ENCODE assay signal across 9 mouse cellular contexts in genomic region chr13:48528123-48528871, GRCm38 (mm10). TPM values are rescaled to one million over a fixed set of nuclear protein-coding genes. Genes with fewer than 3 reads are reported as not detected.
DNase-seq lines count a peak whose midpoint lies in the region; ATAC-seq and TF ChIP-seq lines count a peak whose summit lies in the region.
"Had no signal": no experiment of that assay in that cellular context is flagged by ENCODE, and none has a peak within 500 bp of the region (broad histone marks: within the 10 kb centered on the region; RNA-seq: fewer than 3 reads in every experiment).

No protein-coding gene starts in this region.

- in situ Hi-C loops in CH12.LX (cut with MboI; ENCODE audit: low pct_ligation_motif_present, low pct_unique_long_range_greater_than_20kb, low sequenced_read_pairs): loop anchor here (5.0 to 25.0 kb wide), 2 partner anchors 109 to 284 kb away; no protein-coding TSS in a partner anchor

- no peak for TF ChIP-seq POLR2A in CH12.LX (IDR thresholded peaks at IDR 0.05; ENCODE audit: low read depth, low read length)

- no peak overlapping the region for H3K4me3 ChIP-seq in CH12.LX (replicated peaks in 1 of 3; ENCODE audit: low read depth in 2 of 3, low read length in 2 of 3, poor library complexity in 1 of 3)
- no peak overlapping the region for H3K4me3 ChIP-seq in embryonic facial prominence, embryonic 10.5 days
- no peak overlapping the region for H3K4me3 ChIP-seq in heart, embryonic 16.5 days (ENCODE audit: low read length)
- H3K4me3 ChIP-seq in kidney, postnatal 0 days (replicated peaks; ENCODE audit: low read depth, low read length): no peak overlapping the region
- no peak overlapping the region for H3K4me3 ChIP-seq in liver, embryonic 13.5 days (replicated peaks)
- H3K4me3 ChIP-seq: heart, embryonic 13.5 days had no signal

- TF ChIP-seq CTCF in CH12.LX (conservative IDR thresholded peaks at IDR 0.05 in 1 of 2, IDR thresholded peaks at IDR 0.05 in 1 of 2; ENCODE audit: low read depth in 2 of 2, low read length in 2 of 2): peak; percentile 61 to 95
- peak; percentile 96 for TF ChIP-seq CTCF in kidney, postnatal 0 days (IDR thresholded peaks at IDR 0.05; ENCODE audit: low read depth)

- H3K4me1 ChIP-seq in CH12.LX (ENCODE audit: control insufficient read depth in 1 of 2, insufficient read depth in 2 of 2): peaks cover 0 to 4% of the 10 kb centered on the region in 2 experiments; a peak in 2 of 4 replicates
- no peaks in the 10 kb centered on the region for H3K4me1 ChIP-seq in embryonic facial prominence, embryonic 10.5 days
- no peaks in the 10 kb centered on the region for H3K4me1 ChIP-seq in heart, embryonic 16.5 days (ENCODE audit: control insufficient read depth, insufficient read depth, low read length)
- H3K4me1 ChIP-seq in kidney, postnatal 0 days (replicated peaks; ENCODE audit: insufficient read depth, low read length): no peaks in the 10 kb centered on the region
- H3K4me1 ChIP-seq in liver, embryonic 13.5 days (replicated peaks): no peaks in the 10 kb centered on the region
- H3K4me1 ChIP-seq: heart, embryonic 13.5 days had no signal

- TF ChIP-seq EP300 in CH12.LX (IDR thresholded peaks at IDR 0.05; ENCODE audit: low read length): no peak

- ATAC-seq in heart, embryonic 16.5 days (replicated peaks; ENCODE audit: extremely low read depth, insufficient read depth, low FRiP score): peak; percentile 21; the same call in 1 of the 2 replicates
- ATAC-seq in kidney, postnatal 0 days (replicated peaks; ENCODE audit: low FRiP score, low read depth): 0 out of 2 replicates have a peak, but pooled peaks have one; percentile 35
- ATAC-seq in liver, embryonic 13.5 days (ENCODE audit: low read depth): no peak

- no peaks in the 10 kb centered on the region for H3K79me2 ChIP-seq in CH12.LX (replicated peaks; ENCODE audit: control insufficient read depth, extremely low read depth, insufficient read depth, poor library complexity, severe bottlenecking)

- H3K9ac ChIP-seq in CH12.LX (ENCODE audit: insufficient read depth, low read depth): no peak overlapping the region
- H3K9ac ChIP-seq in heart, embryonic 16.5 days (ENCODE audit: low read length): no peak overlapping the region
- no peak overlapping the region for H3K9ac ChIP-seq in kidney, postnatal 0 days (ENCODE audit: low read depth, low read length)
- no peak overlapping the region for H3K9ac ChIP-seq in liver, embryonic 13.5 days
- H3K9ac ChIP-seq: heart, embryonic 13.5 days had no signal

- H3K27ac ChIP-seq in CH12.LX (ENCODE audit: insufficient read depth, low read depth): no peak overlapping the region
- H3K27ac ChIP-seq in embryonic facial prominence, embryonic 10.5 days (replicated peaks): no peak overlapping the region
- no peak overlapping the region for H3K27ac ChIP-seq in heart, embryonic 16.5 days (ENCODE audit: low read length)
- no peak overlapping the region for H3K27ac ChIP-seq in kidney, postnatal 0 days
- no peak overlapping the region for H3K27ac ChIP-seq in liver, embryonic 13.5 days
- H3K27ac ChIP-seq: heart, embryonic 13.5 days had no signal

- TF ChIP-seq RAD21 in CH12.LX (IDR thresholded peaks at IDR 0.05; ENCODE audit: low read depth, low read length): peak; percentile 98

- H3K36me3 ChIP-seq in CH12.LX (replicated peaks in 1 of 2; ENCODE audit: control insufficient read depth in 1 of 2, insufficient read depth in 1 of 2, low read length in 1 of 2): peaks cover 0 to 1% of the 10 kb centered on the region in 2 experiments
- H3K36me3 ChIP-seq in embryonic facial prominence, embryonic 10.5 days (replicated peaks): peaks cover 1% of the 10 kb centered on the region; the same call in 1 of the 2 replicates
- H3K36me3 ChIP-seq in heart, embryonic 16.5 days (ENCODE audit: control insufficient read depth, insufficient read depth): no peaks in the 10 kb centered on the region
- no peaks in the 10 kb centered on the region for H3K36me3 ChIP-seq in kidney, postnatal 0 days (ENCODE audit: insufficient read depth, low read length)
- H3K36me3 ChIP-seq in liver, embryonic 13.5 days: no peaks in the 10 kb centered on the region; the same call in 1 of the 2 replicates

- H3K4me2 ChIP-seq in CH12.LX (ENCODE audit: insufficient read depth, low read depth, poor library complexity, severe bottlenecking): no peak overlapping the region
- no peak overlapping the region for H3K4me2 ChIP-seq in heart, embryonic 16.5 days (ENCODE audit: low read depth, low read length)
- H3K4me2 ChIP-seq in kidney, postnatal 0 days (ENCODE audit: low read length): no peak overlapping the region
- H3K4me2 ChIP-seq in liver, embryonic 13.5 days: no peak overlapping the region
- H3K4me2 ChIP-seq: heart, embryonic 13.5 days had no signal

- WGBS in embryonic facial prominence, embryonic 10.5 days: 51% methylated on average over 15 of the region's 15 CpGs
- 51% methylated on average over 15 of the region's 15 CpGs for WGBS in heart, embryonic 16.5 days
- 52% methylated on average over 15 of the region's 15 CpGs for WGBS in kidney, postnatal 0 days
- 50% methylated on average over 15 of the region's 15 CpGs for WGBS in liver, embryonic 13.5 days (ENCODE audit: insufficient replicate concordance)

- H3K27me3 ChIP-seq in CH12.LX (replicated peaks): no peaks in the 10 kb centered on the region
- no peaks in the 10 kb centered on the region for H3K27me3 ChIP-seq in embryonic facial prominence, embryonic 10.5 days (replicated peaks; ENCODE audit: low read depth, poor library complexity, severe bottlenecking)
- no peaks in the 10 kb centered on the region for H3K27me3 ChIP-seq in heart, embryonic 16.5 days (ENCODE audit: control insufficient read depth, insufficient read depth, low read length)
- no peaks in the 10 kb centered on the region for H3K27me3 ChIP-seq in kidney, postnatal 0 days (ENCODE audit: insufficient read depth, low read length)
- no peaks in the 10 kb centered on the region; the same call in 1 of the 2 replicates for H3K27me3 ChIP-seq in liver, embryonic 13.5 days
- H3K27me3 ChIP-seq: heart, embryonic 13.5 days had no signal

- DNase-seq in CH12.LX (ENCODE audit: extremely low read depth): peak; percentile 81
- DNase-seq in adrenal gland, postnatal 14 days: peak; percentile 78
- DNase-seq in embryonic facial prominence, embryonic 10.5 days (ENCODE audit: low spot score): peak; percentile 67
- peak; percentile 94 for DNase-seq in kidney, postnatal 0 days (ENCODE audit: low spot score)
- peak; percentile 28 for DNase-seq in liver, embryonic 13.5 days
- peak; percentile 55 for DNase-seq in neural tube, embryonic 10.5 days (ENCODE audit: extremely low spot score, low spot score)
- peak; percentile 72 for DNase-seq in thymus, postnatal 0 days (ENCODE audit: low spot score)

- dilution Hi-C loops in CH12.LX (cut with MboI; ENCODE audit: extremely low pct_ligation_motif_present, extremely low pct_unique_long_range_greater_than_20kb, low sequenced_read_pairs): no loop called here

- no peaks in the 10 kb centered on the region for H3K9me3 ChIP-seq in CH12.LX (replicated peaks; ENCODE audit: low read length)
- no peaks in the 10 kb centered on the region for H3K9me3 ChIP-seq in embryonic facial prominence, embryonic 10.5 days
- H3K9me3 ChIP-seq in heart, embryonic 16.5 days (replicated peaks; ENCODE audit: control insufficient read depth, low read length): no peaks in the 10 kb centered on the region
- H3K9me3 ChIP-seq in kidney, postnatal 0 days (replicated peaks; ENCODE audit: low read length): no peaks in the 10 kb centered on the region
- no peaks in the 10 kb centered on the region for H3K9me3 ChIP-seq in liver, embryonic 13.5 days (replicated peaks)
- H3K9me3 ChIP-seq: heart, embryonic 13.5 days had no signal

TF ChIP-seq in CH12.LX, 34 proteins besides CTCF, POLR2A, EP300 and RAD21:
- TF ChIP-seq GABPA (IDR thresholded peaks at IDR 0.05; ENCODE audit: insufficient replicate concordance, low read depth, low read length) (no peak), ELF1 (IDR thresholded peaks at IDR 0.05; ENCODE audit: low read depth, low read length) (peak; percentile 40; the same call in 1 of the 2 replicates), SMC3 (IDR thresholded peaks at IDR 0.05; ENCODE audit: low read depth, low read length) (peak; percentile 93), ZC3H11A (IDR thresholded peaks at IDR 0.05; ENCODE audit: low read depth, low read length) (peak; percentile 71), ETS1 (conservative IDR thresholded peaks at IDR 0.05; ENCODE audit: low read depth, low read length) (no peak)

RNA-seq across cellular contexts. Expression of gene A830005F24Rik, which starts 14.9 kb away (rescaled TPM):
- total RNA-seq in CH12.LX (2012; rRNA removed) (1.8 and 2.4 TPM in 2 replicates), CH12.LX (2014; rRNA removed) (2.7 and 4.2 TPM in 2 replicates)
- 2.0 and 2.8 TPM in 2 replicates for polyA plus RNA-seq in CH12.LX (2012; ENCODE audit: insufficient read length, low read depth)
- not detected in 2 replicates for total RNA-seq in adrenal gland, postnatal 14 days (2021)
- polyA plus RNA-seq in embryonic facial prominence, embryonic 10.5 days (2016; fragmentation: Nextera tagmentation; extraction: Ambion mirVana): 2.7 TPM in 2 replicates
- 0.46 and 0.74 TPM in 2 replicates for polyA plus RNA-seq in heart, embryonic 16.5 days (2015; fragmentation: Nextera tagmentation; extraction: Ambion mirVana)
- 0.64 and 1.1 TPM in 2 replicates for polyA plus RNA-seq in kidney, postnatal 0 days (2015; fragmentation: Nextera tagmentation; extraction: Ambion mirVana)
- polyA plus RNA-seq in liver, embryonic 13.5 days (2015; fragmentation: Nextera tagmentation; extraction: Ambion mirVana): 0.43 and 0.67 TPM in 2 replicates
- polyA plus RNA-seq in thymus, postnatal 0 days (2015; fragmentation: Nextera tagmentation; extraction: Ambion mirVana): 1.4 and 1.7 TPM in 2 replicates

RNA-seq across cellular contexts. Expression of gene Zfp169, which starts 15.0 kb away (rescaled TPM):
- 6.2 and 6.6 TPM in 2 replicates for total RNA-seq in CH12.LX (2012; rRNA removed)
- 3.4 and 4.2 TPM in 2 replicates for total RNA-seq in CH12.LX (2014; rRNA removed)
- 2.3 and 2.9 TPM in 2 replicates for polyA plus RNA-seq in CH12.LX (2012; ENCODE audit: insufficient read length, low read depth)
- 6.7 and 9.1 TPM in 2 replicates for total RNA-seq in adrenal gland, postnatal 14 days (2021)
- polyA plus RNA-seq in embryonic facial prominence, embryonic 10.5 days (2016; fragmentation: Nextera tagmentation; extraction: Ambion mirVana): 4.6 and 4.9 TPM in 2 replicates
- 2.3 and 2.5 TPM in 2 replicates for polyA plus RNA-seq in heart, embryonic 16.5 days (2015; fragmentation: Nextera tagmentation; extraction: Ambion mirVana)
- 2.2 TPM in 2 replicates for polyA plus RNA-seq in kidney, postnatal 0 days (2015; fragmentation: Nextera tagmentation; extraction: Ambion mirVana)
- 0.70 and 0.92 TPM in 2 replicates for polyA plus RNA-seq in liver, embryonic 13.5 days (2015; fragmentation: Nextera tagmentation; extraction: Ambion mirVana)
- polyA plus RNA-seq in thymus, postnatal 0 days (2015; fragmentation: Nextera tagmentation; extraction: Ambion mirVana): 3.6 and 4.2 TPM in 2 replicates

Comparison
In these comparisons a context has a peak if more than half of its experiments do, and no peak if none do; other contexts are left out.
1. DNase-seq: peak in every context shown above with its lines; median percentile 94 in kidney, postnatal 0 days; 81 in CH12.LX; 78 in adrenal gland, postnatal 14 days; 72 in thymus, postnatal 0 days; 67 in embryonic facial prominence, embryonic 10.5 days; 55 in neural tube, embryonic 10.5 days; 28 in liver, embryonic 13.5 days.